Mouse (Mus musculus) lung, postnatal 0 days (tissue): ENCODE data around the gene Efemp1.

ENCODE experiments used
- CTCF ChIP-seq: IDR thresholded peaks from 2 replicates; pipeline ENCODE4 v1.5.1; 2016; ENCODE audit warnings: antibody characterized with exemption, mild to moderate bottlenecking
- EP300 ChIP-seq: IDR thresholded peaks from 2 replicates; pipeline ENCODE4 v1.6.1; 2016; ENCODE audit warnings: antibody characterized with exemption, mild to moderate bottlenecking, control low read depth

DNA sequence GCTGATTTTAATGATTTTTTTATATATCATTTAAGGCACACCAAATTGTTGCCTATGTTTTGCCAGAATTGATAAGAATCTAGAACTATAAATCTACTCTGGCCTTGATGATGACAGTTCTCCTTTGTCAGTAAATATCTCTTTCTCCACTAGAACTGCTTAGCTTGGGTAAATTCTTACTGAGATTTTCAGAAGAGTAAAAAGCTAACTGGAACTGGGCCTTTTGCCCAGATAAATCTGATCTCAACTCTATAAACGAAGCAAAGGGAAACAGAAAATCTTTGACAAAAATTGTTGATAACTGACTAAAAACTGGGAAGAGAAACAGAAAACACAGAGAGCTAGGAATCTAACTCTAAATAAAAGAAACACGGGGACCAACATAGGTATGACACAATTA is 51.6 kb downstream of the Efemp1 start:
- TF ChIP-seq CTCF, result no peak
- no peak for TF ChIP-seq EP300
